Mouse (Mus musculus) forebrain, embryonic 10.5 days (tissue): ENCODE results near the gene Stat2. TPM values are rescaled to one million over a fixed set of nuclear protein-coding genes. Genes with fewer than 3 reads are reported as not detected.
"Not testable (repeated sequence)": the region's sequence is repeated elsewhere in the genome, so short reads cannot be mapped to it uniquely, and the experiment has no call there.

Experiments used
- DNase-seq: peaks from one replicate; pipeline ENCODE4 v3.0.0-alpha.2; 2017; ENCODE audit warnings: low spot score; ENCODE audit errors: extremely low spot score
- H3K27ac ChIP-seq: fragments of 300-500 bp; sonication (generic); 2 replicates; pipeline ENCODE4 v1.5.1; 2016; ENCODE audit warnings: mild to moderate bottlenecking
- H3K27me3 ChIP-seq: fragments of 300-500 bp; sonication (generic); 2 replicates; pipeline ENCODE4 v1.6.1; 2016; ENCODE audit warnings: mild to moderate bottlenecking; ENCODE audit not compliant: poor library complexity, severe bottlenecking
- H3K36me3 ChIP-seq: fragments of 300-500 bp; sonication (generic); replicated peaks from 2 replicates; pipeline ENCODE4 v1.6.1; 2016; ENCODE audit warnings: mild to moderate bottlenecking, moderate library complexity
- H3K4me1 ChIP-seq: fragments of 300-500 bp; sonication (generic); 2 replicates; pipeline ENCODE4 v1.6.1; 2016
- H3K4me3 ChIP-seq: fragments of 300-500 bp; sonication (generic); 2 replicates; pipeline ENCODE4 v1.5.1; 2016; ENCODE audit warnings: mild to moderate bottlenecking, moderate library complexity
- H3K9me3 ChIP-seq: fragments of 300-500 bp; sonication (generic); 2 replicates; pipeline ENCODE4 v1.6.1; 2016; ENCODE audit warnings: mild to moderate bottlenecking, moderate library complexity
- WGBS: fragments of 180-500 bp; shearing (Covaris S2); methylation state at CpG from one replicate; pipeline ENCODE4 v1.1.7; 2016; 5-methylcytosine and 5-hydroxymethylcytosine counted together
- polyA plus RNA-seq: library from polyadenylated mRNA; unstranded; fragments of >200 nt; fragmentation: Nextera tagmentation; extraction: Ambion mirVana; gene quantifications from 2 replicates; pipeline ENCODE4 v1.2.1, GENCODE M21; 2016

The Stat2 gene
- polyA plus RNA-seq, 1 experiment from 2014 or later: 10.7 TPM

DNA sequence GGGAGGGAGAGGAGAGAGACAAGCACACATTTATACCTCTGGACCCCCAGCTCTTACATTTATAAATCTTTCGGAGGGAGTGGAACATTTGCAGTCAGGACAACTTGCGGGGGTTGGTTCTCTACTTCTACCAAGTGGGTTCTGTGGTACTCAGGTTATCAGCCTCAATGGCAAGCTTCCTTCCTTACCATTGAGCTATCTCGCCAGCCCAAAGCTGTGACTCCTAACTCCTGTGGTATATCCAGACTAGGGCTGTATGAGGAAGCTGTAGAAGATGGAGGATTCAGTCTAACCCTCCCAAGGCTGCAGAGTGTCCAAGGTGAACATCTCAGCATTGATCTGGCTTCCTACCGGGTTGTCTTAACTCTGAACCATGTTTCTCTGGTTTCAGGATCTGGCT lies 31.2 kb upstream of the Stat2 start:
- no peaks in the 10 kb centered on the region for H3K27me3 ChIP-seq
- H3K4me3 ChIP-seq: no peak overlapping the region
- no peaks in the 10 kb centered on the region for H3K9me3 ChIP-seq
- WGBS: 95% methylated on average over 4 of the region's 4 CpGs
- peaks cover 31% of the 10 kb centered on the region for H3K4me1 ChIP-seq
- peaks cover 87% of the 10 kb centered on the region for H3K36me3 ChIP-seq
- DNase-seq: no peak
- H3K27ac ChIP-seq: no peak overlapping the region

GRCm38 (mm10) chr10:128240131-128240530 lies 30.2 kb upstream of the Stat2 start:
- no peaks in the 10 kb centered on the region for H3K9me3 ChIP-seq
- peaks cover 22% of the 10 kb centered on the region for H3K4me1 ChIP-seq
- H3K27me3 ChIP-seq: no peaks in the 10 kb centered on the region
- WGBS: 90% methylated on average over 18 of the region's 18 CpGs
- peaks cover 88% of the 10 kb centered on the region for H3K36me3 ChIP-seq
- H3K27ac ChIP-seq: no peak overlapping the region
- DNase-seq: no peak
- no peak overlapping the region for H3K4me3 ChIP-seq

GRCm38 (mm10) chr10:128243252-128243651 lies 27.1 kb upstream of the Stat2 start:
- 97% methylated on average over 8 of the region's 8 CpGs for WGBS
- peaks cover 99% of the 10 kb centered on the region for H3K36me3 ChIP-seq

DNA sequence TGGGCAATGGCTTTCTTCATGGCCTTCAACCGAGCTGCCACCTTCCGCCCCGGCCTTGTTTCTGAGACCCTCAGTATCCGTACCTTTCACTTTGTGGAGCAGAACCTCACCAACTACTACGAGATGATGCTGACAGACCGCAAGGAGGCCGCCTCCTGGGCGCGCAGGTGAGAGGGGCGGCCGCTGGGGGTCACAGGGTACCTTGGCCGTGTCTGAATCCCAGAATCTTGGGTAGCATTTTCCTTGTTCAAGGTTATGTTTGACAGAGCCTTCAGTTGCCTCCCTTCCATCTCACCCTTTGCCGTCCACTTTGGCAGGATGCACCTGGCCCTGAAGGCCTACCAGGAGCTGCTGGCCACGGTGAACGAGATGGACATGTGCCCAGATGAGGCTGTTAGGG lies 26.2 kb upstream of the Stat2 start:
- H3K27me3 ChIP-seq: no peaks in the 10 kb centered on the region
- H3K36me3 ChIP-seq: peaks cover 100% of the 10 kb centered on the region
- H3K4me1 ChIP-seq: no peaks in the 10 kb centered on the region
- H3K9me3 ChIP-seq: no peaks in the 10 kb centered on the region
- no peak overlapping the region for H3K27ac ChIP-seq
- H3K4me3 ChIP-seq: no peak overlapping the region
- WGBS: 96% methylated on average over 15 of the region's 15 CpGs
- no peak for DNase-seq

More at GRCm38 (mm10) chr10:128243252-128243651, 27.1 kb upstream of the Stat2 start:
- DNase-seq: no peak
- H3K4me1 ChIP-seq: peaks cover 1% of the 10 kb centered on the region
- no peak overlapping the region for H3K27ac ChIP-seq
- H3K9me3 ChIP-seq: no peaks in the 10 kb centered on the region
- no peak overlapping the region for H3K4me3 ChIP-seq
- H3K27me3 ChIP-seq: no peaks in the 10 kb centered on the region

DNA sequence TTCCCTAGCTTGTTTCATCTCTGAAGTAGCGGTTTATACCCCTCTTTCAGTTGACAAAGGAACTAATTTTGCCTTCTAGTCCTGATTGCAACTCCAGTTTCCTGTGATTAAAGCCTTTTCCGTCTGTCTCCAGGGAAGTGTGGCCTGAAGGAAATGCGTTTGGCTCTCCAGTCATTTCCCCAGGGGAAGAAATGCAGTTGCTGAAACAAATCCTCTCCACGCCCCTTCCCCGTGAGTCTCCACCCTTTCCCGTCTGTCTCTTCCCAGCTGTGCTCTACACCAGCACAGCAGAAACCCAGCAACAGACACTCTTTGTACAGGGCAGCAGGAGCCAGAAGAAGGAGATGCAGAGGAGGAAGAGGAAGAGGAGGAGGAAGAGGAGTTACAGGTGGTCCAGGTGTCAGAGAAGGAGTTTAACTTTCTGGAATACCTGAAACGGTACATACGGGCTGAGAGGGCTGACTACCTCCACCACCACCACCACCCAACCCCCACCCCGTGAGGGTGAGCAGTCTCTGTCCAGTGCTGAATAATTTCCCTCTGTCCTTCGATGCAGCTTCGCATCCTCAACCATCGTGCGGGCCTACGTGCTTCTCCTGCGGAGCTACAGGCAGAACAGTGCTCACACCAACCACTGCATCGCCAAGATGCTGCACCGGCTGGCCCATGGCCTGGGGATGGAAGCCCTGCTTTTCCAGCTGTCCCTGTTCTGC lies 23.2 kb upstream of the Stat2 start:
- Histone ChIP-seq H3K36me3 (peaks cover 100% of the 10 kb centered on the region), H3K9me3 (no peaks in the 10 kb centered on the region), H3K4me1 (no peaks in the 10 kb centered on the region), H3K27me3 (no peaks in the 10 kb centered on the region), H3K4me3 (no peak overlapping the region), H3K27ac (no peak overlapping the region)
- DNase-seq: no peak
- WGBS: 89% methylated on average over 17 of the region's 17 CpGs

- 96% methylated on average over 13 of the region's 13 CpGs for WGBS
- H3K27me3 ChIP-seq: no peaks in the 10 kb centered on the region
- DNase-seq: no peak
- H3K36me3 ChIP-seq: peaks cover 91% of the 10 kb centered on the region
- H3K9me3 ChIP-seq: no peaks in the 10 kb centered on the region
- no peaks in the 10 kb centered on the region for H3K4me1 ChIP-seq
- no peak overlapping the region for H3K4me3 ChIP-seq
- no peak overlapping the region for H3K27ac ChIP-seq
These were observed 19.8 kb upstream of the Stat2 start for GRCm38 (mm10) chr10:128250565-128250964.

DNA sequence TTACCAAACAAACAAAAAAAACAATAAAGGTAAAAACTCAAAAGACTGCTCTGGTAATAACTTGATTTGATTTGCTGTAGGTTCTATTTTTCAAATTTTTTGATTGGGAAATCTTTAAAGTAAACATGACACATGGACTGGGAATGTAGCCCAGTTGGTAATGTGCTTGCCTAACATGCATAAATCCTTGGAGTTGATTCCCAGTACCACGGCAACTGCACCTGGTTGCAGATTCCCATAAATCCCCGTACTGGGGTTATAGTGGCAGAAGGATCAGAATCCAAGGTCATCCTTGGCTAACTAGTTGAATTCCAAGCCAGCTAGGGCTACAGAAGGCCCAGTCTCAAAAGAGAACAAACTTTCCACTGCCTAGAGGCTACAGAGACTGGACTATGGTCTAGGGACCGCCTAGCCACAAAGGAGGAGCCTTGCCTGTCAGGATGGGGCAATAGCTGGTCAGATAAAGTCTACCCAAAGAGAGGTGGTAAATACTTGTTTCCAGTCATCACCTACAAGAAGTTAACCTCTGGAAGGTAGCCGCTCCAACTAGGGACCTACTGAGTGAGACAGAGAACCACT lies 16.6 kb upstream of the Stat2 start, which contains the start of gene Apon:
Apon (plus strand) TSS at position 420 of the 579 bp plus-strand sequence.
- H3K9me3 ChIP-seq: no peaks in the 10 kb centered on the region
- H3K4me3 ChIP-seq: no peak within 1 kb of the TSS
- H3K27me3 ChIP-seq: no peaks in the 10 kb centered on the region
- H3K27ac ChIP-seq: no peak within 1 kb of the TSS
- DNase-seq: no peak
- whole genome bisulfite sequencing: 89% methylated on average over 4 of the region's 4 CpGs
- no peaks in the 10 kb centered on the region for H3K4me1 ChIP-seq
- peaks cover 59% of the 10 kb centered on the region for H3K36me3 ChIP-seq

DNA sequence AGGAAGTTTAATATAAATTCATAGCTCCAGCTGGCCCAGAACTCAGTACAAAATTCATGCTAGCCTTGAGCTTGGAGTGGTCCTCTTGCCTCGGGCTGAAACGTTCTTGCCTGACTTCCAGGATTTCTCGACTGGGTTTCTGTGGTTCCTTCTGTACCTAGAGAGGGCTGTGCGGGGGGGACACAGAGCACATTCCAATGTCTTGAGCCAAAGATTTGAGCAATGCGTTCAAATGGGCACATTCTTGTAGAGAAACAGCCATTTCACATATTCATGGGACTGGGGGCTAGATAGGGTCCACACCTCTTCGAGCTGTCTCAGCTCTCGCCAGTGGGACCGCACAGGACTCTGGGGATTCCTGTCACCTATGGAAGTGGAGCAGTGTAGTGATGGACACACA lies 14.4 kb upstream of the Stat2 start:
- no peak for DNase-seq
- H3K27ac ChIP-seq: no peak overlapping the region
- WGBS: 94% methylated on average over 8 of the region's 8 CpGs

DNA sequence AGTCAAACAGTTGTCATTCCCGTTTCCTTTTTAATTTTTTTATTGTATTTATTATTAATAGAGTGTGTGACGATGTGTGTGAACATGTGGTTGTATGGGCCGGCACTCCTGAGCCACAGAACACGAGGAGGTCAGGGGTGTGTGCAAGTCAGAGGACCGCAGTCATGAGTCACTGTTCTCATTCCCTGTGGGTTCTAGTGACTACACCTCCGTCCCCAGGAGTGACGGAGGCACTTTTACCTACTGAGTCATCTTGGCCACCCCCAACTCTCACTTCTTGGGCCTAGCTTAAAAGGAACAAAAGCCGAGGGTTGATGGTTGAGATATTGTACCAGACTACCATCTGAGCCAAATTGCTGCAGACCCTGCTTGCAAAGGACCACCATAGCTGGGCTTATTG lies 14.0 kb upstream of the Stat2 start:
- no peak overlapping the region for H3K27ac ChIP-seq
- H3K4me1 ChIP-seq: no peaks in the 10 kb centered on the region
- H3K9me3 ChIP-seq: no peaks in the 10 kb centered on the region
- H3K27me3 ChIP-seq: no peaks in the 10 kb centered on the region
- 93% methylated on average over 8 of the region's 8 CpGs for WGBS
- DNase-seq: no peak
- H3K4me3 ChIP-seq: no peak overlapping the region
- H3K36me3 ChIP-seq: peaks cover 33% of the 10 kb centered on the region

More for the DNA sequence above, 14.4 kb upstream of the Stat2 start:
- Histone ChIP-seq H3K4me1 (no peaks in the 10 kb centered on the region), H3K27me3 (no peaks in the 10 kb centered on the region), H3K36me3 (peaks cover 37% of the 10 kb centered on the region), H3K4me3 (no peak overlapping the region), H3K9me3 (no peaks in the 10 kb centered on the region)

- Histone ChIP-seq H3K36me3 (peaks cover 10% of the 10 kb centered on the region), H3K27ac (no peak overlapping the region), H3K4me1 (no peaks in the 10 kb centered on the region), H3K9me3 (no peaks in the 10 kb centered on the region), H3K27me3 (no peaks in the 10 kb centered on the region), H3K4me3 (no peak overlapping the region)
- DNase-seq: no peak
- 90% methylated on average over 4 of the region's 4 CpGs for WGBS
These were observed 11.4 kb upstream of the Stat2 start for GRCm38 (mm10) chr10:128258953-128259352.

GRCm38 (mm10) chr10:128259946-128260345 lies 10.4 kb upstream of the Stat2 start:
- no peaks in the 10 kb centered on the region for H3K36me3 ChIP-seq
- 88% methylated on average over 5 of the region's 5 CpGs for WGBS
- no peaks in the 10 kb centered on the region for H3K9me3 ChIP-seq
- no peak overlapping the region for H3K4me3 ChIP-seq
- no peaks in the 10 kb centered on the region for H3K4me1 ChIP-seq
- H3K27ac ChIP-seq: no peak overlapping the region
- DNase-seq: no peak
- no peaks in the 10 kb centered on the region for H3K27me3 ChIP-seq

- H3K4me3 ChIP-seq, H3K27ac ChIP-seq, H3K9me3 ChIP-seq, H3K36me3 ChIP-seq, DNase-seq, H3K4me1 ChIP-seq, H3K27me3 ChIP-seq: not testable (repeated sequence)
- WGBS: 89% methylated on average over 7 of the region's 7 CpGs
These were observed 10.0 kb upstream of the Stat2 start for GRCm38 (mm10) chr10:128260376-128260775.

GRCm38 (mm10) chr10:128262300-128262699 lies 8.1 kb upstream of the Stat2 start:
- no peak overlapping the region for H3K27ac ChIP-seq
- H3K27me3 ChIP-seq: no peaks in the 10 kb centered on the region
- no peaks in the 10 kb centered on the region for H3K9me3 ChIP-seq
- no peak overlapping the region for H3K4me3 ChIP-seq
- H3K36me3 ChIP-seq: no peaks in the 10 kb centered on the region
- H3K4me1 ChIP-seq: no peaks in the 10 kb centered on the region
- no peak for DNase-seq
- 81% methylated on average over 22 of the region's 22 CpGs for WGBS
